Mouse (Mus musculus): ENCODE results near the gene Eme1.

DNA sequence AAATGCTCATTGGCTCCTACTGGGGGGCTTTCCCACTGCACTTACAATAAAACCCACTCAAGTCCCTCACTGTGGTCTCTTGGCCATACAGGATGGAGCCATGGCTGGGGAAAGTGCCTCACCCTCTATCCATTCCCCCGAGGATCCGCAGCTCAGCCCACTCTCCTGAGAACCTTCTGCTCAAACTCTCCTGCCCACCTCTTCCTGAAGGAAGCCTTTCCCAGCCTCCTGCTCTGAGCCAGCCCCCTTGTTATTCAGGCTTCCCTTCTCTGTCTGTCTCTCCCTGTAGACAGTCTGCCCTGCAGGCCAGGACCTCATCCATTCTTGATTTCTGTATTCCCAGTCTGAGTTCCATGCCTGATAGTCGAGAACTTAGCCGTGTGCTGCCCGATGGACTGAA is 21.2 kb upstream of the Eme1 start:
- no peak for TF ChIP-seq MAFK (IDR thresholded peaks at IDR 0.05; ENCODE audit: insufficient read depth, low read depth, low read length)
- TF ChIP-seq ZNF384 (IDR thresholded peaks at IDR 0.05; ENCODE audit: low read depth, low read length): no peak
- no peak for TF ChIP-seq CHD2 (IDR thresholded peaks at IDR 0.05; ENCODE audit: low read depth, low read length)
